Mouse (Mus musculus): Measurements from ENCODE around the gene Uqcrfs1.

The Uqcrfs1 gene

GRCm38 (mm10) chr13:30501860-30502395, 43.2 kb downstream of the Uqcrfs1 start:
- peak; percentile 55 for DNase-seq (ENCODE audit: low read depth)
